Mouse (Mus musculus) spleen, adult 2 months (tissue): Measurements from ENCODE around the gene Rgn. TPM values are rescaled to one million over a fixed set of nuclear protein-coding genes. Genes with fewer than 3 reads are reported as not detected.

Source experiments
- DNase-seq, 2 experiments: peaks; one replicate each; pipeline versions ENCODE4 v3.0.0 to v3.0.0-alpha.2; 2012 to 2021; ENCODE audit warnings: low spot score in 2 of 2, low read depth in 1 of 2
- H3K27ac ChIP-seq: fragments of 200-500 bp; 2 replicates; pipeline ENCODE4 v1.5.1; 2012; ENCODE audit warnings: low read length, inconsistent platforms; ENCODE audit not compliant: insufficient read depth
- H3K27me3 ChIP-seq: fragments of 200-500 bp; 2 replicates; pipeline ENCODE4 v1.6.1; 2012; ENCODE audit warnings: mild to moderate bottlenecking, moderate library complexity, low read length, inconsistent platforms; ENCODE audit not compliant: control insufficient read depth, insufficient read depth
- H3K36me3 ChIP-seq: fragments of 200-500 bp; 2 replicates; pipeline ENCODE4 v1.6.1; 2012; ENCODE audit warnings: mild to moderate bottlenecking, low read length, inconsistent platforms; ENCODE audit not compliant: control insufficient read depth, insufficient read depth
- H3K4me1 ChIP-seq: fragments of 200-500 bp; 2 replicates; pipeline ENCODE4 v1.6.1; 2011; ENCODE audit warnings: inconsistent platforms; ENCODE audit not compliant: control insufficient read depth, insufficient read depth, insufficient read length
- H3K4me3 ChIP-seq: fragments of 200-500 bp; 2 replicates; pipeline ENCODE4 v1.5.1; 2011; ENCODE audit warnings: mild to moderate bottlenecking, inconsistent platforms; ENCODE audit not compliant: insufficient read depth, insufficient read length; ENCODE audit errors: extremely low read depth
- CTCF ChIP-seq: fragments of 200-500 bp; IDR thresholded peaks from 2 replicates; pipeline ENCODE4 v1.5.1; 2011; ENCODE audit warnings: mild to moderate bottlenecking, inconsistent platforms; ENCODE audit not compliant: insufficient read depth, insufficient read length, insufficient replicate concordance; ENCODE audit errors: extremely low read depth
- POLR2A ChIP-seq: fragments of 200-500 bp; IDR thresholded peaks from 2 replicates; pipeline ENCODE4 v1.6.1; 2011; ENCODE audit warnings: low read depth, low read length, inconsistent platforms
- WGBS: fragments of 180-500 bp; shearing (Covaris S2); methylation state at CpG from one replicate; pipeline ENCODE4 v1.1.7; 2018; 5-methylcytosine and 5-hydroxymethylcytosine counted together
- polyA plus RNA-seq: library from polyadenylated mRNA; depleted of rRNA; stranded (reverse); fragments of >200 nt; gene quantifications from 2 replicates; pipeline ENCODE4 v1.2.3, GENCODE M21; 2012; rRNA removed

Gene Rgn
- polyA plus RNA-seq, 1 experiment: not detected

GRCm38 (mm10) chrX:20573927-20574326 lies 24.3 kb downstream of the Rgn start:
- H3K4me3 ChIP-seq: no peak overlapping the region
- 64% methylated on average over 4 of the region's 4 CpGs for WGBS
- no peaks in the 10 kb centered on the region for H3K27me3 ChIP-seq
- H3K27ac ChIP-seq: no peak overlapping the region
- no peaks in the 10 kb centered on the region for H3K36me3 ChIP-seq
- no peak for TF ChIP-seq CTCF
- no peak for TF ChIP-seq POLR2A
- no peaks in the 10 kb centered on the region for H3K4me1 ChIP-seq
- DNase-seq: no peak

DNA sequence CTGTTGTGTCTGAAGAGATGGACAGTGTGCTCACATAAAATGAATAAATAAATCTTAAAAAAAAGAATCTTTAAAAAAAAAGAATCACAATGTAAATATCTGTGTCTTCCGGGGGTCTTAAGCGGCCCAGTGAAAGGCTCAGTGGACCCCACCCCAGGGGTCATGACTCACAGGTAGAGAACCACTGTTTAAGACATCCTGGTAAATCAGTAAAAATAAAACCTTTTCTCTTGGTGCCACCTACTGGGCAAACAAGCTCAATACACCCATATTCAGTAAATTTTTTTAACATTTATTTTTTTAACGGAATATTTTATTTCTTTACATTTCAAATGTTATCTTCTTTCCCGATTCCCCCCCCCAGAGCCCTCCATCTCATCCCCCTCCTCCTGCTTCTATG lies 38.4 kb downstream of the Rgn start:
- H3K36me3 ChIP-seq: no peaks in the 10 kb centered on the region
- H3K27me3 ChIP-seq: no peaks in the 10 kb centered on the region
- no peaks in the 10 kb centered on the region for H3K4me1 ChIP-seq
- TF ChIP-seq POLR2A: no peak
- TF ChIP-seq CTCF: no peak
- WGBS: 21% methylated on average over 4 of the region's 4 CpGs
- no peak overlapping the region for H3K27ac ChIP-seq
- H3K4me3 ChIP-seq: no peak overlapping the region
- DNase-seq: no peak

- H3K27me3 ChIP-seq: no peaks in the 10 kb centered on the region
- WGBS: 89% methylated on average over 4 of the region's 4 CpGs
- DNase-seq: no peak
- no peaks in the 10 kb centered on the region for H3K4me1 ChIP-seq
- H3K36me3 ChIP-seq: no peaks in the 10 kb centered on the region
- TF ChIP-seq POLR2A (no peak), CTCF (no peak)
- no peak overlapping the region for H3K4me3 ChIP-seq
- no peak overlapping the region for H3K27ac ChIP-seq
Measured at GRCm38 (mm10) chrX:20608500-20608899, 58.9 kb downstream of the Rgn start.

Other genes starting within 250 kb of the Rgn start
- 8.0 and 8.6 TPM in 2 replicates for gene Rp2, start 185.3 kb upstream of the Rgn start, polyA plus RNA-seq
- 0.31 and 0.36 TPM in 2 replicates for gene Jade3, start 124.1 kb upstream of the Rgn start, polyA plus RNA-seq
- 47.5 and 64.5 TPM in 2 replicates for gene Rbm10, start 67.7 kb downstream of the Rgn start, polyA plus RNA-seq
- gene Ndufb11, start 67.8 kb downstream of the Rgn start, polyA plus RNA-seq: 64.1 and 65.4 TPM in 2 replicates
- 188 and 201 TPM in 2 replicates for gene Uba1, start 108.5 kb downstream of the Rgn start, polyA plus RNA-seq
- 81.6 and 90.8 TPM in 2 replicates for gene Cdk16, start 138.2 kb downstream of the Rgn start, polyA plus RNA-seq
- gene Usp11, start 154.1 kb downstream of the Rgn start, polyA plus RNA-seq: 16.1 and 16.2 TPM in 2 replicates
- 143 and 164 TPM in 2 replicates for gene Araf, start 248.0 kb downstream of the Rgn start, polyA plus RNA-seq